Comparison of ENCODE assay signal across 10 mouse cellular contexts in genomic region chr15:89147456-89147855, GRCm38 (mm10). TPM values are rescaled to one million over a fixed set of nuclear protein-coding genes. Genes with fewer than 3 reads are reported as not detected.
DNase-seq lines count a peak whose midpoint lies in the region; ATAC-seq lines count a peak whose summit lies in the region.
"Had no signal": no experiment of that assay in that cellular context is flagged by ENCODE, and none has a peak within 500 bp of the region (broad histone marks: within the 10 kb centered on the region; RNA-seq: fewer than 3 reads in every experiment).

No protein-coding gene starts in this region.

- peak overlapping the region; percentile 70 for H3K4me2 ChIP-seq in limb, embryonic 13.5 days (replicated peaks)

- ATAC-seq in limb, embryonic 13.5 days (ENCODE audit: low FRiP score, low read depth), result no peak

- 24% methylated on average over 10 of the region's 10 CpGs for WGBS in heart, embryonic 10.5 days
- 18% methylated on average over 10 of the region's 10 CpGs for WGBS in limb, embryonic 13.5 days

- H3K9me3 ChIP-seq in heart, embryonic 10.5 days, result no peaks in the 10 kb centered on the region
- H3K9me3 ChIP-seq in limb, embryonic 13.5 days, result no peaks in the 10 kb centered on the region

- no peak for DNase-seq in heart, embryonic 10.5 days (ENCODE audit: low spot score)
- no peak for DNase-seq in heart, adult 18-20 months
- peak; percentile 16 for DNase-seq in thymus, postnatal 25 days
- no peak for DNase-seq in thymus, postnatal 10 days (ENCODE audit: low spot score in 2 of 2)
- DNase-seq in left cerebral cortex, adult 9 months (ENCODE audit: low spot score in 2 of 2), result no peak
- no peak for DNase-seq in B cell, adult 2 months
- no peak for DNase-seq in layer of hippocampus, adult 9-10 months (ENCODE audit: low spot score)

- no peak overlapping the region for H3K9ac ChIP-seq in limb, embryonic 13.5 days

- no peak overlapping the region for H3K27ac ChIP-seq in heart, embryonic 10.5 days
- no peak overlapping the region for H3K27ac ChIP-seq in limb, embryonic 13.5 days

- H3K4me1 ChIP-seq in heart, embryonic 10.5 days, result peaks cover 41% of the 10 kb centered on the region
- H3K4me1 ChIP-seq in limb, embryonic 13.5 days, result peaks cover 34% of the 10 kb centered on the region

- H3K27me3 ChIP-seq in heart, embryonic 10.5 days (ENCODE audit: insufficient read depth, poor library complexity, severe bottlenecking), result peaks cover 80% of the 10 kb centered on the region
- H3K27me3 ChIP-seq in limb, embryonic 13.5 days, result peaks cover 48% of the 10 kb centered on the region

- no peaks in the 10 kb centered on the region for H3K36me3 ChIP-seq in heart, embryonic 10.5 days
- no peaks in the 10 kb centered on the region for H3K36me3 ChIP-seq in limb, embryonic 13.5 days

- H3K4me3 ChIP-seq in heart, embryonic 10.5 days, result 0 out of 2 replicates have a peak overlapping the region, but pooled peaks have one; percentile 44
- H3K4me3 ChIP-seq in limb, embryonic 13.5 days, result peak overlapping the region; percentile 40
- H3K4me3 ChIP-seq: megakaryocyte, embryonic 14.5 days had no signal

RNA-seq across cellular contexts. Expression of gene Mapk11, which starts 2.0 kb away (rescaled TPM):
- 4.2 and 4.8 TPM in 2 replicates for polyA plus RNA-seq in heart, embryonic 10.5 days (2016; fragmentation: Nextera tagmentation; extraction: Ambion mirVana)
- 1 to 10 TPM; 2.7 to 3.0 TPM for total RNA-seq in heart, adult 18-20 months (2021)
- polyA plus RNA-seq in limb, embryonic 13.5 days (2015; fragmentation: Nextera tagmentation; extraction: Ambion mirVana), result 8.4 and 10.4 TPM in 2 replicates

RNA-seq across cellular contexts. Expression of gene Mapk12, which starts 7.0 kb away (rescaled TPM):
- 25.4 and 26.4 TPM in 2 replicates for polyA plus RNA-seq in heart, embryonic 10.5 days (2016; fragmentation: Nextera tagmentation; extraction: Ambion mirVana)
- total RNA-seq in heart, adult 18-20 months (2021), result 10 to 100 TPM; 24.4 to 24.8 TPM
- 6.4 and 6.5 TPM in 2 replicates for polyA plus RNA-seq in limb, embryonic 13.5 days (2015; fragmentation: Nextera tagmentation; extraction: Ambion mirVana)
- total RNA-seq: common myeloid progenitor, adult 5-6 weeks had no signal

RNA-seq across cellular contexts. Expression of gene Hdac10, which starts 19.0 kb away (rescaled TPM):
- polyA plus RNA-seq in heart, embryonic 10.5 days (2016; fragmentation: Nextera tagmentation; extraction: Ambion mirVana), result 18.5 and 19.0 TPM in 2 replicates
- 1 to 10 TPM; 6.3 to 7.4 TPM for total RNA-seq in heart, adult 18-20 months (2021)
- 17.4 and 18.7 TPM in 2 replicates for polyA plus RNA-seq in limb, embryonic 13.5 days (2015; fragmentation: Nextera tagmentation; extraction: Ambion mirVana)

RNA-seq across cellular contexts. Expression of gene Tubgcp6, which starts 24.5 kb away (rescaled TPM):
- polyA plus RNA-seq in heart, embryonic 10.5 days (2016; fragmentation: Nextera tagmentation; extraction: Ambion mirVana), result 15.4 and 17.1 TPM in 2 replicates
- 1 to 10 TPM; 7.4 to 8.5 TPM for total RNA-seq in heart, adult 18-20 months (2021)
- 17.5 and 18.1 TPM in 2 replicates for polyA plus RNA-seq in limb, embryonic 13.5 days (2015; fragmentation: Nextera tagmentation; extraction: Ambion mirVana)

RNA-seq across cellular contexts. Expression of gene Plxnb2, which starts 33.1 kb away (rescaled TPM):
- polyA plus RNA-seq in heart, embryonic 10.5 days (2016; fragmentation: Nextera tagmentation; extraction: Ambion mirVana), result 106 and 117 TPM in 2 replicates
- 10 to 100 TPM; 76.7 to 83.5 TPM for total RNA-seq in heart, adult 18-20 months (2021)
- 130 and 144 TPM in 2 replicates for polyA plus RNA-seq in limb, embryonic 13.5 days (2015; fragmentation: Nextera tagmentation; extraction: Ambion mirVana)
